Mouse (Mus musculus) heart, postnatal 0 days (tissue): Measurements from ENCODE around the gene Zan. TPM values are rescaled to one million over a fixed set of nuclear protein-coding genes. Genes with fewer than 3 reads are reported as not detected.

Experiments
- ATAC-seq: fragments of 200-750 bp; cut with Nextera tagmentation; 2 replicates; pipeline ENCODE4 v1.8.0; 2017; ENCODE audit warnings: low read depth, moderate number of reproducible peaks, moderate library complexity; ENCODE audit not compliant: insufficient read depth
- DNase-seq: peaks from one replicate; pipeline ENCODE4 v3.0.0-alpha.2; 2016; ENCODE audit warnings: low spot score
- H3K27ac ChIP-seq: fragments of 300-500 bp; sonication (generic); 2 replicates; pipeline ENCODE4 v1.5.1; 2014; ENCODE audit warnings: low read depth, mild to moderate bottlenecking
- H3K27me3 ChIP-seq: fragments of 300-500 bp; sonication (generic); 2 replicates; pipeline ENCODE4 v1.6.1; 2014; ENCODE audit warnings: low read length, mixed read lengths; ENCODE audit not compliant: control insufficient read depth, insufficient read depth
- H3K36me3 ChIP-seq: fragments of 300-500 bp; sonication (generic); replicated peaks from 2 replicates; pipeline ENCODE4 v1.6.1; 2014; ENCODE audit warnings: low read length, mixed read lengths; ENCODE audit not compliant: control insufficient read depth, insufficient read depth
- H3K4me1 ChIP-seq: fragments of 300-500 bp; sonication (generic); 2 replicates; pipeline ENCODE4 v1.6.1; 2014; ENCODE audit warnings: antibody characterized with exemption; ENCODE audit not compliant: control insufficient read depth, insufficient read depth
- H3K4me2 ChIP-seq: fragments of 300-500 bp; sonication (generic); 2 replicates; pipeline ENCODE4 v1.6.1; 2014; ENCODE audit warnings: low read depth, mild to moderate bottlenecking, low read length, moderate library complexity
- H3K4me3 ChIP-seq: fragments of 300-500 bp; sonication (generic); 2 replicates; pipeline ENCODE4 v1.5.1; 2014; ENCODE audit warnings: low read depth, low read length
- H3K9ac ChIP-seq: fragments of 300-500 bp; sonication (generic); replicated peaks from 2 replicates; pipeline ENCODE4 v1.6.1; 2014; ENCODE audit warnings: low read depth, low read length, mixed read lengths
- H3K9me3 ChIP-seq: fragments of 300-500 bp; sonication (generic); replicated peaks from 2 replicates; pipeline ENCODE4 v1.6.1; 2016; ENCODE audit warnings: low read length; ENCODE audit not compliant: control insufficient read depth
- CTCF ChIP-seq: IDR thresholded peaks from 2 replicates; pipeline ENCODE4 v1.5.1; 2016; ENCODE audit warnings: antibody characterized with exemption, control low read depth, low read depth
- EP300 ChIP-seq: IDR thresholded peaks from 2 replicates; pipeline ENCODE4 v1.6.1; 2016; ENCODE audit warnings: antibody characterized with exemption, low read depth
- WGBS: fragments of 180-500 bp; shearing (Covaris S2); extraction: QIAGEN DNeasy Blood & Tissue Kit; methylation state at CpG from one replicate; pipeline ENCODE4 v1.1.7; 2014; 5-methylcytosine and 5-hydroxymethylcytosine counted together
- polyA plus RNA-seq: library from polyadenylated mRNA; unstranded; fragments of >200 nt; fragmentation: Nextera tagmentation; extraction: Ambion mirVana; gene quantifications from 2 replicates; pipeline ENCODE4 v1.2.1, GENCODE M21; 2015
- total RNA-seq: library from RNA; depleted of rRNA; stranded (reverse); fragments of >200 nt; gene quantifications from 2 replicates; pipeline ENCODE4 v1.2.3, GENCODE M21; 2014; ENCODE audit warnings: low replicate concordance

Gene Zan
- total and polyA plus RNA-seq, 2 experiments from 2014 or later: under 0.01 to 0.04 TPM

DNA sequence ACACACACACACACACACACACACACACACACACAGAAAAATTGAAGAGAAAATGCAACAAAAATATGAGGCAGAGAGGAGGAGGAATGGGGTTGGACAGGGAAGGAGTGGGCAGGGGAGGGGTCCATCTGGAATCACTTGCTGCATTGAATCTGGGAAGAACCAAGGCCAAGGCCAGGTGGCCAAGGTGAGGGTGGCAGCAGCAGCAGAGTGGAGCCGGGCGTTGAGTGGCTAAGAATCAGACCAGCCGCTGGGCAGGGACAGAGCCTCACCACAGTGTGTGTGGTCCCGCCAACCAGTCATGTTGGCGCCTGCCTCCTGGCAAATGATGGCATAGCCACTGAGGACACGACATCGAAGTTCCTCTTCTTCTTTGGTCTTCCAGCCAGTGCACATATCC, 93.4 kb downstream of the Zan start:
- Histone ChIP-seq H3K27ac (no peak overlapping the region), H3K27me3 (no peaks in the 10 kb centered on the region), H3K4me2 (no peak overlapping the region), H3K4me1 (no peaks in the 10 kb centered on the region), H3K36me3 (no peaks in the 10 kb centered on the region), H3K4me3 (no peak overlapping the region), H3K9ac (no peak overlapping the region), H3K9me3 (no peaks in the 10 kb centered on the region)
- no peak for ATAC-seq
- TF ChIP-seq CTCF: no peak
- TF ChIP-seq EP300: no peak
- DNase-seq: no peak
- 73% methylated on average over 7 of the region's 7 CpGs for WGBS

DNA sequence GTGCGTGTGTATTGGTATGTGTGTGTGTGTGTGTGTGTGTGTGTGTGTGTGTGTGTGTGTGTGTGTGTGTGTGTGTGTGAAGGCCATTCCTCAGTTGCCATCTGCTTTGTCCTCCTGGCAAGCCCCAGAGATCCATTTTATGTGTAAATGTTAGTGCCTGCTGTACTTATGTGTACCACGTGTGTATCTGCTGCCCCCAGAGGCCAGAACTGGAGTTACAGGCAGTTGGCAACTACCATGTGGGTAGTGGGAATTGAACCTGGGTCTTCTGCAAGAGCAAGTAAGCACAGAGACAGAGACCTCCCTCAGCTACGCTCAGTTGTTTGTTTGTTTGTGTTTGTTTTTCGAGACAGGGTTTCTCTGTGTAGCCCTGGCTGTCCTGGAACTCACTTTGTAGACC, 95.7 kb downstream of the Zan start:
- no peaks in the 10 kb centered on the region for H3K9me3 ChIP-seq
- ATAC-seq (no peak), DNase-seq (no peak)
- H3K27me3 ChIP-seq: no peaks in the 10 kb centered on the region
- H3K4me3 ChIP-seq: no peak overlapping the region
- WGBS: 47% methylated on average over 4 of the region's 4 CpGs
- H3K36me3 ChIP-seq: no peaks in the 10 kb centered on the region
- H3K4me2 ChIP-seq: no peak overlapping the region
- TF ChIP-seq CTCF (peak; percentile 78), EP300 (no peak)
- H3K27ac ChIP-seq: no peak overlapping the region
- H3K9ac ChIP-seq: no peak overlapping the region
- H3K4me1 ChIP-seq: peaks cover 7% of the 10 kb centered on the region; the same call in 1 of the 2 replicates

DNA sequence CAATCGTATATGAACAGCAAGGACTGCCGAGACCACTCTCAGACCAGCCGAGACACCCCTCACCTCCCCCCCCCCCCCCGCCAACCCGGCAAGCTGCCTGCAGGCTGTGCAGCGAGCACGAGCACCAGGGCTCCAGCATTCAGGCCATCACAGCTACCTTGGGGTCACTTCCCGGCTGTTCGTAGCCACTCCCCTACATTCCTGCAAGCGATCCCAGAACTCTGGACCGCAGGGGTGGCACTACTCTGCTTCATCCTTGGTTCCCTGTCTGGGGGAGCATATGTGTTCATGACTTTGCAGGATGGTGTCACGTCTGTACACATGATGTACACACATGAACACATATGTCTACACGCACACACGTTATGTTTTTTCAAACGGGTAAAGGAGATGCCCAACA, 99.3 kb downstream of the Zan start:
- ATAC-seq (no peak), DNase-seq (no peak)
- no peak overlapping the region for H3K4me3 ChIP-seq
- H3K9me3 ChIP-seq: no peaks in the 10 kb centered on the region
- peak overlapping the region; percentile 27; the same call in 1 of the 2 replicates for H3K4me2 ChIP-seq
- H3K27ac ChIP-seq: no peak overlapping the region
- H3K27me3 ChIP-seq: no peaks in the 10 kb centered on the region
- TF ChIP-seq CTCF (no peak), EP300 (no peak)
- 19% methylated on average over 10 of the region's 15 CpGs for WGBS
- peaks cover 21% of the 10 kb centered on the region for H3K36me3 ChIP-seq
- peaks cover 11% of the 10 kb centered on the region for H3K4me1 ChIP-seq
- H3K9ac ChIP-seq: no peak overlapping the region

DNA sequence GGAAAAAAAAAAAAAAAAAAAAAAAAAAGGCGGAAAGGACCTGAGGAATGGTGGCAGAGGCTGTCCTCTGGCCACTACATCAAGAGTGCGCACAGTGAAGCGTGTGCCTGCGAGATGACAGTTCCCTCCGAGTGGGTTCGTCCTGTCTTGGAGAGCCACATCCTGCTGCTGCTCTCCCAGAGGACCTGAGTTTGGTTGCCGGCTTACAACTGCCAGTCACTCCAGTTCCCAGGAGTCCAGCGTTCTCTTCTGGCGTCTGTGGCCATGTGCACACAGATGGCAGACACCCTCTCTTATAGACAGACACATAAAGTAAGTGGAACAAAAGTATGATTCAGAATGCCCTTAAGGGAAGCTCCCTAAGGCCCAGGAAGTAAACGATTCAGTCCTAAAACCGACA, 99.7 kb downstream of the Zan start:
- Histone ChIP-seq H3K4me2 (peak overlapping the region; percentile 27; the same call in 1 of the 2 replicates), H3K9ac (no peak overlapping the region), H3K27me3 (no peaks in the 10 kb centered on the region), H3K36me3 (peaks cover 25% of the 10 kb centered on the region), H3K4me3 (no peak overlapping the region), H3K9me3 (no peaks in the 10 kb centered on the region), H3K27ac (no peak overlapping the region), H3K4me1 (peaks cover 11% of the 10 kb centered on the region)
- DNase-seq (no peak), ATAC-seq (peak; percentile 9; the same call in 1 of the 2 replicates)
- no peak for TF ChIP-seq EP300
- no peak for TF ChIP-seq CTCF
- 19% methylated on average over 11 of the region's 11 CpGs for WGBS

DNA sequence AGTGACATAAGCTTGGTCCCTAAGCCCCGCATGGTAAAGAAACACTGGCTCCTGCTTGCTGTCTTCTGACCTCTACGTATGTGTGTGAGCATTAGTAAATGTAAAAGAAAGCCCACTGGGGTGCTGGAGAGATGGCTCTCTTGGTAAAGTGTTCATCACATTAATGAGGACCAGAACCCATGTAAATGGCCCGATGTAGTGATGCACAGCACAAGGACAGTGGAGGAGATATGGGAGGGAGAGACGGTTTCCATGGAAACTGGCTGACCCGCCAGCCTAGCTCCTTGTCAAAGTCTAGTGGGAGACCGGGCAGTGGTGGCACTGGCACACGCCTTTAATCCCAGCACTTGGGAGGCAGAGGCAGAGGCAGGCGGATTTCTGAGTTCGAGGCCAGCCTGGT, 100.1 kb downstream of the Zan start:
- no peaks in the 10 kb centered on the region for H3K27me3 ChIP-seq
- H3K4me2 ChIP-seq: no peak overlapping the region
- no peak overlapping the region for H3K4me3 ChIP-seq
- H3K27ac ChIP-seq: no peak overlapping the region
- H3K9ac ChIP-seq: no peak overlapping the region
- H3K9me3 ChIP-seq: no peaks in the 10 kb centered on the region
- peaks cover 11% of the 10 kb centered on the region for H3K4me1 ChIP-seq
- peaks cover 29% of the 10 kb centered on the region for H3K36me3 ChIP-seq
- DNase-seq: no peak
- ATAC-seq: no peak
- TF ChIP-seq EP300 (no peak), CTCF (no peak)
- WGBS: 41% methylated on average over 9 of the region's 9 CpGs

DNA sequence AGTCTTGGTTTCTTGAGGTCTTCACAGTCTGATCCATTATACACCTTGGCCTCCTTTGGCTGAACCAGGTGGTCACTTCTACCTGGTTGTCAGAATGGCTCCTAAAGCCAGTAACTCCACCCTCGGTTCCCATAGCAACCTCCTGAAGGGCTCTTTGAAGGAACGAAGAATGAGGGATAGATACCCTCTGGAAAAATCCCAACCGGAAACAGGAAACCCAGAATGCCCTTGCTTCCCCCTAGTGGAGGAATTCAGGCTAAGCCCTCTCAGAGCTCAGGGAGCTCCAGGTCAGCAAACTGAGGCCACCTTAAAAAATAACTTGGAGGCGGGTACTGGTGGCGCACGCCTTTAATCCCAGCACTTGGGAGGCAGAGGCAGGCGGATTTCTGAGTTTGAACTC, 100.7 kb downstream of the Zan start:
- H3K36me3 ChIP-seq: peaks cover 34% of the 10 kb centered on the region
- no peaks in the 10 kb centered on the region for H3K9me3 ChIP-seq
- ATAC-seq (0 out of 2 replicates have a peak, but pooled peaks have one; percentile 15), DNase-seq (peak; percentile 46)
- H3K4me2 ChIP-seq: no peak overlapping the region
- peaks cover 11% of the 10 kb centered on the region for H3K4me1 ChIP-seq
- no peak overlapping the region for H3K4me3 ChIP-seq
- H3K27ac ChIP-seq: peak overlapping the region; percentile 76
- no peak overlapping the region for H3K9ac ChIP-seq
- peak; percentile 54; the same call in 1 of the 2 replicates for TF ChIP-seq EP300
- peak; percentile 45 for TF ChIP-seq CTCF
- 45% methylated on average over 7 of the region's 7 CpGs for WGBS
- no peaks in the 10 kb centered on the region for H3K27me3 ChIP-seq
